Mouse (Mus musculus): ENCODE data around the gene Ttc13. TPM values are rescaled to one million over a fixed set of nuclear protein-coding genes. Genes with fewer than 3 reads are reported as not detected.

Gene Ttc13
- polyA plus RNA-seq, 1 experiment, result 0.42 TPM

GRCm38 (mm10) chr8:124653568-124654475 lies 68.0 kb downstream of the Ttc13 start:
- no peaks in the 10 kb centered on the region for H3K27me3 ChIP-seq (ENCODE audit: control insufficient read depth)
- H3K36me3 ChIP-seq (ENCODE audit: control insufficient read depth), result peaks cover 80% of the 10 kb centered on the region
- TF ChIP-seq TAL1 (IDR thresholded peaks at IDR 0.05; ENCODE audit: low read length) (no peak), GATA1 (IDR thresholded peaks at IDR 0.05; ENCODE audit: low read length) (no peak)
- no peak overlapping the region for H3K4me3 ChIP-seq (replicated peaks)
- H3K9me3 ChIP-seq (ENCODE audit: control insufficient read depth, low read length), result no peaks in the 10 kb centered on the region
- peaks cover 54% of the 10 kb centered on the region for H3K4me1 ChIP-seq (ENCODE audit: control insufficient read depth)

- no peak overlapping the region for H3K4me3 ChIP-seq (replicated peaks)
- H3K36me3 ChIP-seq (ENCODE audit: control insufficient read depth), result peaks cover 84% of the 10 kb centered on the region
- TF ChIP-seq TAL1 (IDR thresholded peaks at IDR 0.05; ENCODE audit: low read length) (no peak), GATA1 (IDR thresholded peaks at IDR 0.05; ENCODE audit: low read length) (no peak)
- no peaks in the 10 kb centered on the region for H3K9me3 ChIP-seq (ENCODE audit: control insufficient read depth, low read length)
- no peaks in the 10 kb centered on the region for H3K27me3 ChIP-seq (ENCODE audit: control insufficient read depth)
- peaks cover 46% of the 10 kb centered on the region for H3K4me1 ChIP-seq (ENCODE audit: control insufficient read depth)
Observed at GRCm38 (mm10) chr8:124652546-124652945, 69.2 kb downstream of the Ttc13 start.

- TF ChIP-seq GATA1 (IDR thresholded peaks at IDR 0.05; ENCODE audit: low read length), result no peak
- no peak for TF ChIP-seq TAL1 (IDR thresholded peaks at IDR 0.05; ENCODE audit: low read length)
- Histone ChIP-seq H3K27me3 (ENCODE audit: control insufficient read depth) (no peaks in the 10 kb centered on the region), H3K36me3 (ENCODE audit: control insufficient read depth) (peaks cover 82% of the 10 kb centered on the region), H3K9me3 (ENCODE audit: control insufficient read depth, low read length) (no peaks in the 10 kb centered on the region), H3K4me3 (replicated peaks) (no peak overlapping the region), H3K4me1 (ENCODE audit: control insufficient read depth) (peaks cover 38% of the 10 kb centered on the region)
Observed at GRCm38 (mm10) chr8:124651776-124652175, 70.0 kb downstream of the Ttc13 start.

GRCm38 (mm10) chr8:124648311-124648710 lies 73.5 kb downstream of the Ttc13 start:
- H3K4me3 ChIP-seq (replicated peaks), result no peak overlapping the region
- TF ChIP-seq TAL1 (IDR thresholded peaks at IDR 0.05; ENCODE audit: low read length) (no peak), GATA1 (IDR thresholded peaks at IDR 0.05; ENCODE audit: low read length) (no peak)
- H3K4me1 ChIP-seq (ENCODE audit: control insufficient read depth), result peaks cover 13% of the 10 kb centered on the region
- H3K36me3 ChIP-seq (ENCODE audit: control insufficient read depth), result peaks cover 77% of the 10 kb centered on the region
- no peaks in the 10 kb centered on the region for H3K9me3 ChIP-seq (ENCODE audit: control insufficient read depth, low read length)
- H3K27me3 ChIP-seq (ENCODE audit: control insufficient read depth), result no peaks in the 10 kb centered on the region

GRCm38 (mm10) chr8:124643540-124644339 lies 78.0 kb downstream of the Ttc13 start:
- H3K4me3 ChIP-seq (replicated peaks), result no peak overlapping the region

GRCm38 (mm10) chr8:124641599-124641998 lies 80.2 kb downstream of the Ttc13 start:
- H3K4me3 ChIP-seq (replicated peaks), result no peak overlapping the region
- 0 out of 2 replicates have a peak, but pooled peaks cover 7% of the 10 kb centered on the region for H3K9me3 ChIP-seq (ENCODE audit: control insufficient read depth, low read length)
- no peaks in the 10 kb centered on the region for H3K27me3 ChIP-seq (ENCODE audit: control insufficient read depth)
- peaks cover 5% of the 10 kb centered on the region for H3K4me1 ChIP-seq (ENCODE audit: control insufficient read depth)
- no peak for TF ChIP-seq GATA1 (IDR thresholded peaks at IDR 0.05; ENCODE audit: low read length)
- TF ChIP-seq TAL1 (IDR thresholded peaks at IDR 0.05; ENCODE audit: low read length), result no peak
- peaks cover 83% of the 10 kb centered on the region for H3K36me3 ChIP-seq (ENCODE audit: control insufficient read depth)

More at GRCm38 (mm10) chr8:124643540-124644339, 78.0 kb downstream of the Ttc13 start:
- peaks cover 72% of the 10 kb centered on the region for H3K36me3 ChIP-seq (ENCODE audit: control insufficient read depth)
- H3K4me1 ChIP-seq (ENCODE audit: control insufficient read depth), result peaks cover 9% of the 10 kb centered on the region
- H3K27me3 ChIP-seq (ENCODE audit: control insufficient read depth), result no peaks in the 10 kb centered on the region
- H3K9me3 ChIP-seq (ENCODE audit: control insufficient read depth, low read length), result 0 out of 2 replicates have a peak, but pooled peaks cover 7% of the 10 kb centered on the region
- no peak for TF ChIP-seq GATA1 (IDR thresholded peaks at IDR 0.05; ENCODE audit: low read length)
- TF ChIP-seq TAL1 (IDR thresholded peaks at IDR 0.05; ENCODE audit: low read length), result no peak

- peaks cover 49% of the 10 kb centered on the region for H3K36me3 ChIP-seq (ENCODE audit: control insufficient read depth)
- H3K4me1 ChIP-seq (ENCODE audit: control insufficient read depth), result peaks cover 3% of the 10 kb centered on the region; the same call in 1 of the 2 replicates
- no peaks in the 10 kb centered on the region for H3K9me3 ChIP-seq (ENCODE audit: control insufficient read depth, low read length)
- H3K27me3 ChIP-seq (ENCODE audit: control insufficient read depth), result no peaks in the 10 kb centered on the region
- no peak overlapping the region for H3K4me3 ChIP-seq (replicated peaks)
- TF ChIP-seq GATA1 (IDR thresholded peaks at IDR 0.05; ENCODE audit: low read length) (no peak), TAL1 (IDR thresholded peaks at IDR 0.05; ENCODE audit: low read length) (no peak)
Observed at GRCm38 (mm10) chr8:124635247-124635502, 86.6 kb downstream of the Ttc13 start.

GRCm38 (mm10) chr8:124634411-124635246 lies 87.2 kb downstream of the Ttc13 start:
- TF ChIP-seq TAL1 (IDR thresholded peaks at IDR 0.05; ENCODE audit: low read length), result no peak
- TF ChIP-seq GATA1 (IDR thresholded peaks at IDR 0.05; ENCODE audit: low read length), result no peak
- H3K4me1 ChIP-seq (ENCODE audit: control insufficient read depth), result peaks cover 3% of the 10 kb centered on the region; the same call in 1 of the 2 replicates
- no peaks in the 10 kb centered on the region for H3K27me3 ChIP-seq (ENCODE audit: control insufficient read depth)
- H3K4me3 ChIP-seq (replicated peaks), result no peak overlapping the region
- H3K36me3 ChIP-seq (ENCODE audit: control insufficient read depth), result peaks cover 44% of the 10 kb centered on the region
- H3K9me3 ChIP-seq (ENCODE audit: control insufficient read depth, low read length), result no peaks in the 10 kb centered on the region

All from erythroblast, embryonic 14.5 days (primary cell).